Mouse (Mus musculus): Measurements from ENCODE around the gene Tmprss6.
A peak's percentile ranks its signal among the peaks of the same experiment; 100 is the strongest.

Gene Tmprss6

GRCm38 (mm10) chr15:78447746-78448535 is 20.5 kb downstream of the Tmprss6 start:
- no peak for DNase-seq (ENCODE audit: low read depth, low spot score)

GRCm38 (mm10) chr15:78447121-78447520 is 21.3 kb downstream of the Tmprss6 start:
- no peak for DNase-seq (ENCODE audit: low read depth, low spot score)

GRCm38 (mm10) chr15:78443857-78444256 is 24.6 kb downstream of the Tmprss6 start:
- DNase-seq (ENCODE audit: low read depth, low spot score): no peak

GRCm38 (mm10) chr15:78442231-78442630 is 26.2 kb downstream of the Tmprss6 start:
- DNase-seq (ENCODE audit: low read depth, low spot score): no peak

- DNase-seq (ENCODE audit: low read depth, low spot score): no peak
These were observed 29.5 kb downstream of the Tmprss6 start for GRCm38 (mm10) chr15:78438973-78439372.

- no peak for DNase-seq (ENCODE audit: low read depth, low spot score)
These were observed 29.9 kb downstream of the Tmprss6 start for GRCm38 (mm10) chr15:78438505-78438904.

GRCm38 (mm10) chr15:78438018-78438394 is 30.4 kb downstream of the Tmprss6 start:
- DNase-seq (ENCODE audit: low read depth, low spot score): no peak

- DNase-seq (ENCODE audit: low read depth, low spot score): no peak
These were observed 31.0 kb downstream of the Tmprss6 start for GRCm38 (mm10) chr15:78437237-78438017.

GRCm38 (mm10) chr15:78436380-78437192 is 31.8 kb downstream of the Tmprss6 start:
- DNase-seq (ENCODE audit: low read depth, low spot score): no peak

- no peak for DNase-seq (ENCODE audit: low read depth, low spot score)
These were observed 32.8 kb downstream of the Tmprss6 start for GRCm38 (mm10) chr15:78435681-78436080.

- no peak for DNase-seq (ENCODE audit: low read depth, low spot score)
These were observed 33.4 kb downstream of the Tmprss6 start for GRCm38 (mm10) chr15:78434896-78435520.

GRCm38 (mm10) chr15:78431541-78432121 is 36.8 kb downstream of the Tmprss6 start:
- DNase-seq (ENCODE audit: low read depth, low spot score): no peak

GRCm38 (mm10) chr15:78430874-78431273 is 37.6 kb downstream of the Tmprss6 start:
- DNase-seq (ENCODE audit: low read depth, low spot score): no peak

- no peak for DNase-seq (ENCODE audit: low read depth, low spot score)
These were observed 38.4 kb downstream of the Tmprss6 start for GRCm38 (mm10) chr15:78429871-78430622.

- no peak for DNase-seq (ENCODE audit: low read depth, low spot score)
These were observed 39.3 kb downstream of the Tmprss6 start for GRCm38 (mm10) chr15:78429139-78429459.

GRCm38 (mm10) chr15:78428391-78429138 is 39.9 kb downstream of the Tmprss6 start, which contains the start of gene Kctd17:
Gene Kctd17, plus strand, starts transcription at chr15:78428564.
- no peak for DNase-seq (ENCODE audit: low read depth, low spot score)

GRCm38 (mm10) chr15:78425230-78425629 is 43.2 kb downstream of the Tmprss6 start:
- DNase-seq (ENCODE audit: low read depth, low spot score): no peak

- DNase-seq (ENCODE audit: low read depth, low spot score): no peak
These were observed 43.9 kb downstream of the Tmprss6 start for GRCm38 (mm10) chr15:78424507-78424906.

GRCm38 (mm10) chr15:78422046-78422956 is 46.1 kb downstream of the Tmprss6 start:
- DNase-seq (ENCODE audit: low read depth, low spot score): peak; percentile 53
